28 mouse cellular contexts compared by ENCODE assay signal in genomic region chr14:83664065-83664464, GRCm38 (mm10).
"Had no signal": no experiment of that assay in that cellular context is flagged by ENCODE, and none has a peak within 500 bp of the region (broad histone marks: within the 10 kb centered on the region; RNA-seq: fewer than 3 reads in every experiment).

No protein-coding gene starts in this region.

- H3K9ac ChIP-seq: embryonic facial prominence, embryonic 12.5 days; embryonic facial prominence, embryonic 13.5 days; embryonic facial prominence, embryonic 15.5 days; forebrain, embryonic 12.5 days; forebrain, embryonic 13.5 days; forebrain, embryonic 15.5 days; forebrain, postnatal 0 days had no signal

- H3K27me3 ChIP-seq: embryonic facial prominence, embryonic 12.5 days; embryonic facial prominence, embryonic 13.5 days; embryonic facial prominence, embryonic 15.5 days; forebrain, embryonic 12.5 days; forebrain, embryonic 13.5 days; forebrain, embryonic 15.5 days had no signal

- H3K4me2 ChIP-seq: embryonic facial prominence, embryonic 12.5 days; embryonic facial prominence, embryonic 13.5 days; embryonic facial prominence, embryonic 15.5 days; forebrain, embryonic 12.5 days; forebrain, embryonic 13.5 days; forebrain, embryonic 15.5 days had no signal

- H3K9me3 ChIP-seq: embryonic facial prominence, embryonic 10.5 days; embryonic facial prominence, embryonic 12.5 days; embryonic facial prominence, embryonic 15.5 days; forebrain, embryonic 10.5 days; forebrain, embryonic 12.5 days; forebrain, embryonic 13.5 days; forebrain, embryonic 15.5 days had no signal

- H3K4me1 ChIP-seq: embryonic facial prominence, embryonic 10.5 days; embryonic facial prominence, embryonic 12.5 days; embryonic facial prominence, embryonic 13.5 days; embryonic facial prominence, embryonic 15.5 days; forebrain, embryonic 10.5 days; forebrain, embryonic 12.5 days; forebrain, embryonic 13.5 days; forebrain, embryonic 15.5 days had no signal

- ATAC-seq: forebrain, embryonic 13.5 days; forebrain, embryonic 14.5 days; forebrain, embryonic 15.5 days; forebrain, embryonic 16.5 days; forebrain, postnatal 0 days had no signal

- H3K36me3 ChIP-seq: embryonic facial prominence, embryonic 10.5 days; embryonic facial prominence, embryonic 12.5 days; embryonic facial prominence, embryonic 13.5 days; embryonic facial prominence, embryonic 15.5 days; forebrain, embryonic 10.5 days; forebrain, embryonic 12.5 days; forebrain, embryonic 15.5 days had no signal

- DNase-seq: cerebellum, adult 18-20 months; cerebellum, adult 2 months; cerebellum, adult 8-10 months; cerebellum, adult 9-10 months; cerebellum, adult 9-11 months; cerebellum, postnatal 10 days; cerebellum, postnatal 14 days; cerebellum, postnatal 25 days; cerebellum, postnatal 36 days; embryo, embryonic 11 days; forebrain, postnatal 0 days; gastrocnemius, adult 2 months; gastrocnemius, postnatal 10 days; gastrocnemius, postnatal 14 days; gastrocnemius, postnatal 25 days; gastrocnemius, postnatal 36 days; heart, adult 11 months had no signal

- H3K27ac ChIP-seq: embryonic facial prominence, embryonic 10.5 days; embryonic facial prominence, embryonic 12.5 days; embryonic facial prominence, embryonic 13.5 days; embryonic facial prominence, embryonic 15.5 days; forebrain, embryonic 10.5 days; forebrain, embryonic 12.5 days; forebrain, embryonic 13.5 days; forebrain, embryonic 15.5 days; gastrocnemius, adult 2 months had no signal

- H3K4me3 ChIP-seq: embryonic facial prominence, embryonic 10.5 days; embryonic facial prominence, embryonic 12.5 days; embryonic facial prominence, embryonic 13.5 days; embryonic facial prominence, embryonic 15.5 days; erythroblast, embryonic 14.5 days; forebrain, embryonic 10.5 days; forebrain, embryonic 12.5 days; forebrain, embryonic 13.5 days; forebrain, embryonic 15.5 days; gastrocnemius, adult 2 months had no signal
